Mouse (Mus musculus) lung, postnatal 14 days (tissue): ENCODE measurements around the gene Mapk14.

Source experiments
- DNase-seq: peaks from one replicate; pipeline ENCODE4 v3.0.0; 2021

The Mapk14 gene

GRCm38 (mm10) chr17:28785036-28785435 is 93.9 kb downstream of the Mapk14 start:
- DNase-seq, result no peak

GRCm38 (mm10) chr17:28787507-28787906 is 96.4 kb downstream of the Mapk14 start:
- DNase-seq, result no peak

DNA sequence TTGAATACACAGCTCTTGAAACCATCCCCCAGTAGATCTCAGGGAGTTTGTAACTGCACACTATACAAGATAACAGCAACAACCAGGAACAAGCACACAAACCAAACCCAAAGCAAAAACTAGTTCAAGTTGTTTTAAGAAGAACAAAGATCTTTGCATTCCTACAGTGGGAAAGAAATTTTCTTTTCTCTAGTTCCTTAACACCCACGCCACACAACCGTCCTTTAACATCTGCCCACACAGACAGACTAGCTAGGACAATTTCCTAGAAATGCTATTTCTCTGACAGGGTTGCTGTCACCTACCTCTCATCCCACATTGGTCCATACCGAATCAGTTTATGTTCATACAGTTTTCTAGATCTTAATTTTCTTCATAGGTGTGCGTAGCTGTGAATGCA is 105.9 kb downstream of the Mapk14 start:
- no peak for DNase-seq
